Mouse (Mus musculus) brain, adult 2 months (tissue): ENCODE data around the gene Crybg2.

Experiments used
- DNase-seq: peaks from one replicate; pipeline ENCODE4 v3.0.0; 2011; ENCODE audit warnings: low read depth, low spot score

Crybg2 gene

DNA sequence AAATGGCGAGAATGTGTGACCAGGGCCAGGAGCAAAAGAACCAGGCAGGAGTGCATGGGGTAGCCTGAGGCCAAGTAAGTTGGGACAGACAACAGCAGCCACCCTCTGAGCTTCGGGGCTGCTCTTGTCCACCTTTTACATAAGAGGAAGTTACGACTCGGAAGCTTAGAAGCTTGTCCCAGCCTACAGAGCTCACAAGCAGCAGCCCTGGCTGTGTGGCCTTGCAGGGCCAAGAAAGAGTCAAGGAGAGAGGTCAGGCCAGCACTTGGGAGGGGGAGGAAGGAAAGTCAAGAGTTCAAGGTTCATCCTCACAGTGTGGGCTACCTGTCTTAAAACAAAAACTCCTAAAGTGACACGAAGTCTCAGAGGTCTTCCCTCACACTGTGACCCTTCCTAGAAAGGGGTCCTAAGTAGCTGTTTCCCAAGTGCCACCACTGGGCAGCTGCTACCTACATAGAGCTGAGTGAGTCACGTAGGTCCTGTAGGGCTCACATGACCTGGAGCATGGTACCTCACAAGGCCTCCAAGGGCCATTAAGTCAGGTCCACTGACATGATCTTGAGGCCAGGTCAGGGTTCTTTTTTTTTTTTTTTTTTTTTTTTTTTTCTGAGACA is 59.7 kb downstream of the Crybg2 start:
- DNase-seq: no peak

DNA sequence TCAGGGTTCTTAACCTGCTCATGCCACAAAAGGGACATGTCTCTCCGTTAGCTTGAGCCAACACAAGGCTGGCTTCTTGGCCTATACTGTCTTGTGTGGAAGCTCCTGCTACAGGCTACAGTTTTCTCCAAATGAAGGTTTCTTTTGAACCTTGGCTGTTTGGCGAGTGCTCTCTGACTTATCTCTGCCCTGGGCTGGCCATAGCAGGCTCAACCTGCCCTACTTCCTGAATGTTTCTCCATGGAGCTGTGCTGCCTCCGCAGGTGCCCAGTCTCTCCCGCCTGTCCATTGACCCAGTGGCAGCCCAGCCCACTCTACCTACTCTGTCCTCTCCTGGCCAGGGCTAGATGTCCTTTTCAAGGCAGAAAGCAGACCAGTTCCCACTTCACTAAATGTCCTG is 60.3 kb downstream of the Crybg2 start:
- no peak for DNase-seq

DNA sequence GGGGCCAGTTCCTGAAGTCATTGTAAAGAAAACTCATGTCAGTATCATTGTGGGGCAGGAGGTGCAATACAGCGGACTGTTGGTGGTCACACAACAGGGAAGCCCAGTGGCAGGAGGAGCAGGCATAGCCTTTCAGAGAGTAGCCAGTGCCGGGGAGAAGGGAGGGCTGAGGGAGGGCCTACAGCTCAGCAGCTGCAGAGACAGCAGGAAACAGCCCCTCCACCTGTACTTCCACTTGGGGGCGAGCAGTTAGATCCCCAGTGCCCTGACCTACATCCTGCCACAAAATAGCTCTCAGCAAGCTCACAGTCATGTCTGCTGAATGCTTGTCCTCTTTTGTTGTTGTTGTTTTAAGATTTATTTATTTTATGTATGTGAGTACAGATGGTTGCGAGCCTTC is 61.0 kb downstream of the Crybg2 start:
- DNase-seq: no peak

DNA sequence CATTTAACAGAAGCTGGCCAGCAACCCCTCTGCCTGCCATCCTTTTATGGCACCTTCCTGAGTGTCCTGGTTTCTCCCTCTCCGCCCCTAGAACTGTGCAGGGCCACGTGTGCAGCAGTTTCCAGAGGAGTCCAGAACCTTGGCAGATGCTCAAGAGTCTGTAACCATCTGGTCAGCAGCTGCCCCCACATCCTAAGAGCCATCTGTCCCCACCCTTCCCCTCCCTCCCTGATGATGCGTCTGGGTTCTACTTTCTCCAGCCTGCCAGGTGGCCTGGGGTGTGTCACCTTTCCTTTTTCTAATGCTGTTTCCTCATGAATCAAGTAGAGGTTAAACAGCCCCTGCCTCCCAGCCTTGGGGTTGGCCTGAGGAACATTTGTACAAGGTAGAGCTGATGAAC is 61.7 kb downstream of the Crybg2 start:
- peak; percentile 52 for DNase-seq

DNA sequence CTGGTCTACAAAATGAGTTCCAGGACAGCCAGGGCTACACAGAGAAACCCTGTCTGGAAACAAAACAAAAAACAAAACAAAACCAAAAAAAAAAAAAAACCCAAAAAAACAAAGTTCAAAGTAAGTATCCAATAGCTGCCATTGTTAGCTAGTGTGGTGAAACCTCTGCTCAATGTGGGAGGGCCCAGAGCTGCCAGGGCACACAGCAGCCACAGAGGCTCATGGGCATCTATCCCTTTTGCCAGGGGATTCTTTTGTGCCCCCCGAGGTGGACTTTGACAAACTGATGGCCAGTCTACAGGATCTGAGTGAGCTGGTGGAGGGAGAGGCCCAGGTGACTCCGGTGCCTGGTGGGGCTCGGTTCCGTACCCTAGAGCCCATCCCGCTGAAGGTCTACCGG is 62.5 kb downstream of the Crybg2 start:
- no peak for DNase-seq

DNA sequence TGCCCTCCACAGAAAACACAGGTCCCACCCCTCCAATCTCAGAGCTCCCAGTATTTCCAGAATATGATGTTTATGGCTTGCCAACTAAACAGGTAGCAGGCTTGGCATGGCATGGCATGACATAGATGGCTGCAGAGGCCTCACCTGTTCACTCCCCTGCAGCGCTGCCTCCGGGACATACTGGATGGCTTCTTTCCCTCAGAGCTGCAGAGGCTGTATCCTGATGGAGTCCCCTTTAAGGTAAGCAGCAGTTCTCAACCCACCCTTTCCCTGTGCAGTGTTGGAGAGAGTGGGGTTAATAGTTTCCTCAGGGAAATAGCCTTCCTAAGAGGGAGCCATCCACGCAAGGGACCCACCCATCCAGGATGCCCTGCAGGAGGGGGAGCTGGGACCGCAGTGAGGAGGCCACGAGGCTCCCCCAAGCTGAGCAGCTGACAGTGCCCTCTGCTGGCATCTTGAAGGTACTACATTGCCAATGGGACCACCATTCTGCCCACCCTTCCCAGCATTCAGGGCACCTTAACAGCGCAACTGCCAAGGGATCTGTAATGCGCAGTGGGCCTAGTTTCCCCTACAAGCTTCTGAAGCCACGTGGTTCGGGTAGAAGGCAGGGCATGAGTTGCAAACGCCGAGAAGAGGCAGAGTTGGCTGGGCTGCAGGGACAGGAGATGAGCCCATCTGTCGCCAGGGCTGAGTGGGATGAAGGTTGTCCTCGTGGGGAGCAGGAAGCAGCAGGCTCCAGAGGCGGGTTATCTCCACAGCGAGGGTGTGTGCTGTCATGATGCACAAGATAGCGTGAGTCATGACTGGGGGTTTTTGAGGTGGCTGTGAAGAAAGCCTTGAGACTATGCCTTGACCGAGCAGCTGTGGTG is 63.3 kb downstream of the Crybg2 start:
- DNase-seq: peak; percentile 96

DNA sequence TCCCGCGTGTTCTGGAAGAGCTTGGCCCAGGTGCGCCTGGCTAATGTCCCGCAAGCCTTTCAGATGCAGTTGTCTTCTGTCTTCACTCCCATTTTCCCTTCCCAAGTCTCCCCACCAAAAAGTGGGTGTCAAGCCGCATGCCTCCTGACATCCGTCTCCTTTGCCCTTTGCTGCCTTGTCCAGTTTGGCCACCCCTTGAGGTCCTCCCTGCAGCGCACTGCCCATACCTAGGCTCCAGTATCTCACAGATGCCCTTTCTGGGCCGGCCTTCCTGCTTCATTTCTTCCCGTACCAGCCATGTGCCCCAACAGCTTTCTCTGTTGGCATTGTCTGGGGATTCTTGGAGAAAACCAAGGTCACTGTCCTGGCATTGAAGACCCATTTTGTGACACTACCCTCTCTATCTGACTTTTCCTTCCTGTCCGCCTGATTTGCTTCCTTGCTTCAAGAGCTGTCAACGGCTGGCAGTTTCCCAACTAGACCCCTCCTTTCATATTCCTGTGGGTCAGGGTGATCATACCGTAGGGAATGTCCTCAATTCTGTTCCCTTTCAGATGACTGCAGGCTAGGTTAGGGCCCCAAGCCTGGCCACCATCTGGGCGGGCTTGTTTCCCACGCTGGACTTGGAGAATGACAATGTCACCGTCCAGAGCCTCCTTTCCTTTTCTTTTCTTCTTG is 64.9 kb downstream of the Crybg2 start:
- DNase-seq: no peak

DNA sequence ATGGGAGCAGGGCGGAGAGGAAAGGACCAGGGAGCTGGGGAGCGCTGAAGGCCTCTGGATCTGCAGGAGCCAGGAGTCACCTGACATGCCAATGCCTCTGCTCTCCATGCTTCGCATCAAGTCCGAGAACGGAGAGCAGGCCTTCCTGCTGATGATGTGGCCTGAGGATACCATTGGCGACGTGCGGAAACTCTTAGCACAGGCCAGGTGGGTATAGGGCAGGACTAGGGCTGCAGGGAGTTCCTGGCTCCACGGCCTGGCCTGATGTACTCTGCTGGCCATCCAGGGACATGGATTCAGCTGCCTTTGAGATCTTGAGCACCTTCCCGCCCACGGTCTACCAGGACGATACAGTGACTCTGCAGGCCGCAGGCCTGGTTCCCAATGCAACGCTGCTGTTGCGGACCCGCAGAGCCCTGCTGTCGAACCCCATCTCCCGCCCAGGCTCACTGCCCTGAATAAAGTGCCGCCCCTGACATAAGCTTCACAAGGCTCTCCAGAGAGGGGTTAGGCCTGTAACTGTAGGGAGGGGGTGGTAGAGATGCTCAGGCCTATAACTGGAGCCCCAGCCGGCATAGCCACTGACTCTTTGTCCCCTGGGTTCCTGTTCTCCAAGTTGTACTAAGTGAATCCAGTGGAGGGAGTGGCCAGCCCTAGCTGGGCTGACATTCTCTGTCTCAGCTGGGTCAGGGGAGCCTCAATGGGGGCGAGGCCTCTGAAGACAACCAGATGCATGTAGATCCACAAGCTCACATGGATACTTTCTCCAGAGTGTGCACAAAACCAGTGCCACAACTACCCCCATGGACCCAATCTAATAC is 65.9 kb downstream of the Crybg2 start:
- DNase-seq: no peak

DNA sequence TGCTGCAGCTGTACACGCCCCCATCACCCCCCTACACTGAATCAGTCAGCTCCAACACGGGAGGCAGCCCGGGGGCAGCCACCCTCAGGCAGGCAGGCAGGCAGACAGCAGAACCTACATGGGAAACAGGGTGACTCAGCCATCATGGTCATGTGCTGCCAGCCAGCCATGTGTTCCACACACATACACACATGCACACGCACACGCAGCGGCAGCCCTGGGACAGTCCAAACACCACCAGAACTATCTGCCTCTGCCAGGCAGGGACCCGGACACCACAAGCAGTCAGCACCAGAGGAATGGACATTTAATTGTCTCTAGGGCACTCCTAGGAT is 66.5 kb downstream of the Crybg2 start:
- DNase-seq: peak; percentile 91

DNA sequence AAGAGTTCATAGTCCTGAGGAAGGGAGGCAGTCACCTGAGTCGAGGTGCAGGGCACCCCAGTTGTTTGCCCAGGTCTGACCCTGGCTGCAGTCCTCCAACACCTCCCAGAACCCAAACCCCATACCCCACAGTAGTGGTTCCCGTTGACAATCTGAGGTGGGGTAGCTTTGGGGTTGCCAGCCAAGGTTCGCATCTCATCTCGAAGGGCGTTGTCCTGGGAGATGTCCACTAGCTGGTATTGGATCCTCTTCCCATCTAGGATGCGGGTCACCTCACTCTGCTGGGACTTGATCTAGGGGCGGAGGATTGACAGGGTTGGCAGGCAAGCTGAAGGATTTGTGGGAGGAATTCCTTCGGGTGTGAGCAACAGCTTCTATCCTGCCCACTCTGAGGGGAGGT is 67.2 kb downstream of the Crybg2 start:
- no peak for DNase-seq

DNA sequence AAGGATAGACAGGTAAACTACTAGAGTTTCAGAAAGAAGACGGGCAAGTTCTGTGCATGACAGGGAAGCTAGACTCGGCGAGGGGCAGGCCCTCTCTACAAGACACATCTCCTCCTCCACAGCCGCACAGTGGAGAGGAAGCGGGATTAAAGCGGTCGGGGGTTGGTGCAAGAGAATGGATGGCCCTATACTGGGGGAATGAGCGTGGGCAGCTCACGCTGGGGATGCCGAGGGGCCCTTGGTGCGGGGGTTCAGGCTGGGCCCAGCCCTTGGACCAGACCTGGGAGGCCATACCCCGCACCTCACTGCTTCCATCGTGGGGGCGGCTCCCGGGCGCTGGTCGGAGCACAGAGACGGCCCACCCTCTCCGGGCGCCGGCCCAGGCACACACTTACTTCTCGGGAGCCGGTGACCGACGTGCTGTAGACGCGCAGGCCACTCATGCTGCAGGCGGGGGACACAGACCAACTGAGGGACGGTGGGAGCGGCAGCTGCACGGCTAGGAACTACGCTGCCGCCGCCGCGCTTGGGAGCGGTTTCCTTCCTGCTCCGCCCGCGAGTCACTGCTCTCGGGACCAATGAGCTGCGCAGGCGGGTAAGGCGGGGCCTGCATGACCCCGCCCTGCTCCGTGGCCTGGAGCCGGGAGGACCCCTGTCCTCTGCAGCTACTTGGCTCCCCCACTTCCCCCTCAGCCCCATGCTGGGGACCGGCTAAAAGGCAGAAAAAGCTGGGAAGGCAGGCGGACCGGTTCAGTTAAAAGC is 67.8 kb downstream of the Crybg2 start, which contains the start of gene Sh3bgrl3:
Sh3bgrl3 (minus strand) TSS at position 569 of the 762 bp plus-strand sequence.
- DNase-seq: peak; percentile 95

DNA sequence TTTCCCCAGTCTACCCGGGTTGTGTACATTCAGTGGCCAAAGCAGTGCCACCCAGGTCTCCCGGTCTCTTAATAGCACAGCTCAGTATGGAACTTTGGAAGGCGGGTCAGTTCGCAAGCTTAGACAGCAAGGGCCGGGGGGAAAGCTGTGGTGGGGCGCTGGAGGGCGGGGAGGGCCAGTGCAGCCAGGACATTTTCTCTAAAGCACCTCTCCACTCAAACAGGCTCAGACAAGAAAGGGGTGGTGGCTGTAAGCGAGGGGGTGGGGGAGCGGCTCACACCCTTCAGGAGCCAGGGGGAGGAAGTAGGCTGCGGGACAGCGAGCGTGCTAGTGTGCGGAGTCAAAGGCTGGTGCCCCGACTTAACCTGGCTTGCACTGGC is 68.4 kb downstream of the Crybg2 start:
- DNase-seq: peak; percentile 32

DNA sequence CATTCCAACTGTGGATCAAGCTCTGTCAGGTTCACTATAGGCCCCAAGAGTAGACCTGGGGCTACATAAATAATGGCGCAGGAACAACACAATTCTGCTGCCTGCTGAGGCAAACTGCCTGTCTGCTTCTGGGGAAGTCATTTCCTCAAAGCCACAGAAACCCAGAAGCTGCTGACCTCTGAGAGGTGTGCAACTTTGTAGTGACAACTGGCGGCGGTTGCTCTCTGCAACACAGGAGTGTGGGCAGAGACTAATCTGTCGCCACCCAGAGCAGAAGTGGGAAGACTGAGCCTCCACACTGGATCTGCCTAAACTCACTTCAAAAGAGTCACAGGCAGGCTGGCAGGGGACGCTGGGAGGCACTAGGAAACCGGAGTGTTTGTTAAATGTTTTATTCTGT is 68.9 kb downstream of the Crybg2 start:
- peak; percentile 56 for DNase-seq

DNA sequence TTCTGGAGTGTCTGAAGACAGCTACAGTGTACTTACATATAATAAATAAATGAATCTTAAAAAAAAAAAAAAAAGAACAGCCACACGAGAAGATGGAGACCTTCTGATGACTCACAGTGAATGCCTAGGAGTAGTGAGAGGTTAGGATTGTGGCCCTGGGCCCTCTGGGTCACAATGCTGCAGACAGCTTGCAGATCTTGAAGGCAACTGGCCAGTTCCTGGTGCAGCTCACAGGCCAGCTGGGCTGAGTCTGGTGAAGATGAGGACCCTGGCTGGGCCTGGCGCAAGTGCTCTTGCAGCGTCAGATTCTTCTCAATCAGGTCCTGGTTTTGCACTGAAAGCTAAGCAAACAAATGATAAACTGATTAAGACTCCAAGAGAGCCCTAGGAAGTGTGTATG is 71.5 kb downstream of the Crybg2 start:
- DNase-seq: no peak

DNA sequence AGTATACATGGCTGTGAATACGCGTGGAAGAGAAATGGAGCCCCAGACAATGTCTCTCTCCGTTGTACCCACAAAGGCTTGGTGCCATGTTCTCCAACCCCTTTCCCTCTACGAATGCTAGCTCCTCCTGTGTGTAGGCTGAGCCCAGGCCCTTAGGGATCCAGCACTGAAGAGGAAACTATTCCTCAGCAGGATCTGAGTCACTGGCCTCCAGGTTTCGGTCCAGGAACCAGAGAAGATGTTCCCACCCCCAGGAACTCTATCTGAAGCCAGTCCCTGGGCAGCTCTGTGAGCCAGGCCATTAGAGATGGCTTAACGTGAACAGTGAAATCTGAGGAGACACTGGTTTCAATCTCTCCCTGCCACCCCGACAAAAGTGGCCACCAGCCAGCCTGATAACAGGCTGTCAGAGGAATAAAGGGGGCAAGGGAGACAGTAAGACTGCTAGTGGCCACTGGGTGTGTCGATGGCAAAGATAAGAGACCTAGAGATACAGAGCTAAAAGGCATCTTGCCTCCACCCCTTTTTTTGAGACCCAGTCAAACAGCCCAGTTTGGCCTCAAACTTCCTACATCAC is 72.0 kb downstream of the Crybg2 start:
- peak; percentile 47 for DNase-seq

DNA sequence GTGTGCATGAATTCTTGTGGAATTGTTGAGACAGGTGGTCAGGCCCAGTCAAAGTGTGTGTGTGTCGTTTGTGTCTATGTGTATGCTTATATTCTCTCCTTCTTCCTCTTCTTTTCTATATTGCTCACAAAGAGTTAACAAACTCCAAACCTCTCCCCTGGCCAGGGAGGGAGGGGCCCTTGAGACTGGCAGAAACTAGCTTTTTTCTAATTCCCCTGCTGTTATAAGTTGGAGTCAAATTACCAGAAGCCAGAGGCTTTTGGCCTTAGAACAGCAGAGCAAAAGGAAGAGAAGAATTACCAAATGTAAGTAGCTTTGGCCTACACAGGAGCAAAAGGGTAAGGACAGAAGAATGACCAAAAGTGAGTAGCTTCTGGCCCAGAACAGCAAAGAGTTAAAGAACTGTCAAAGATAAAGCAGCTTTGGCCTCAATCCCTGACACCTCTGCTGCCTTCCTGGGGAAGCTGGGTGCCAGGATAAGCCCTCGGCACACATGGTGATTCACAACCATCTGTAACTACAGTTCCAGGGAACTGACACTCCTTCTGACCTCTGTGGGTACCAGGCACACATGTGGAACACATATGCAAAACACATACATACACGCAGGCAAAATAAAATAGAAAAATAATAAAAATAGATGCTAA is 75.8 kb downstream of the Crybg2 start:
- no peak for DNase-seq

DNA sequence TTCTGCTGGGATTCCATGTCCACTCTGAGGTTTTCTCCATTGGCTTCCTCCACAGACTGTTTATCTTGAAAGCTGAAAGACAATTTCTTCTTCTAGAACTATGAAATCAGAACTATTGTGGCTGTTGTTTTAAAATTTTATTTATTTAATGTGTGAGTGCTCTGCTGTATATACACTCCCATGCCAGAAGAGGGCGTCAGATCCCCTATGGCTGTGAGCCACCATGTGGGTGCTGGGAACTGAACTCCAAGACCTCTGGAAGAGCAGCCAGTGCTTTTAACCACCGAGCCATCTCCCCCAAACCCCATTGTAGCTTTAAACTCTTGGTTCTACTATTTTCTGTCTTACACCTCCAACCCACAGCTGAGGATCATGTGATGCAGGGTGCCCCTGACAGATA is 78.2 kb downstream of the Crybg2 start:
- DNase-seq: no peak
